Mouse (Mus musculus): Measurements from ENCODE around the gene Ube2r2. TPM values are rescaled to one million over a fixed set of nuclear protein-coding genes. Genes with fewer than 3 reads are reported as not detected.
A peak's percentile ranks its signal among the peaks of the same experiment; 100 is the strongest.

Ube2r2 gene
- polyA plus RNA-seq, 1 experiment = 37.7 TPM

DNA sequence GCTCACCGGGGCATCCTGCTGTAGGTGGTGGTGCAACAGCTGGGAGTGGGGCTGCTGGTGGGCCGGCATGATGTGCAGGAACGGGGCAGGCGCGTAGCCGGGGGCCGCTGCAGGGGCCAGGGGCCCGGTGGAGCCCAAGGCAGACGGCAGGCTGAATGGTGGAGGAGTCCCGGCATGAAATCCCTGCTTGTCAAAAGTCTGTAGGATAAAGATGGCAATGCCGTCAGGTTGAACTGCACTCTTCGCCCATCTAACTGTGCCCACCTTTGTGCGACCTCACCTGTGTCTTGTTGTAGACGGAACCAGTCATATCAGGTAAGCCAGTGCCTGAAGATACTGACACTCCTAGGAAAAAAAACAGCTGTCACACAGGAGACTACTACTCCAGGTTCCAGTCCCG, 59.8 kb downstream of the Ube2r2 start:
- no peak for TF ChIP-seq POLR2A (IDR thresholded peaks at IDR 0.05; ENCODE audit: borderline replicate concordance, extremely low read depth, low read depth, low read length)
- no peak for TF ChIP-seq CTCF (IDR thresholded peaks at IDR 0.05; ENCODE audit: insufficient read depth, low read length)
- H3K4me1 ChIP-seq (ENCODE audit: control insufficient read depth, insufficient read depth, low read length) = peaks cover 4% of the 10 kb centered on the region; the same call in 1 of the 2 replicates
- H3K4me3 ChIP-seq (replicated peaks; ENCODE audit: extremely low read depth, low read depth, low read length) = no peak overlapping the region
- DNase-seq = no peak
- 88% methylated on average over 15 of the region's 15 CpGs for WGBS

DNA sequence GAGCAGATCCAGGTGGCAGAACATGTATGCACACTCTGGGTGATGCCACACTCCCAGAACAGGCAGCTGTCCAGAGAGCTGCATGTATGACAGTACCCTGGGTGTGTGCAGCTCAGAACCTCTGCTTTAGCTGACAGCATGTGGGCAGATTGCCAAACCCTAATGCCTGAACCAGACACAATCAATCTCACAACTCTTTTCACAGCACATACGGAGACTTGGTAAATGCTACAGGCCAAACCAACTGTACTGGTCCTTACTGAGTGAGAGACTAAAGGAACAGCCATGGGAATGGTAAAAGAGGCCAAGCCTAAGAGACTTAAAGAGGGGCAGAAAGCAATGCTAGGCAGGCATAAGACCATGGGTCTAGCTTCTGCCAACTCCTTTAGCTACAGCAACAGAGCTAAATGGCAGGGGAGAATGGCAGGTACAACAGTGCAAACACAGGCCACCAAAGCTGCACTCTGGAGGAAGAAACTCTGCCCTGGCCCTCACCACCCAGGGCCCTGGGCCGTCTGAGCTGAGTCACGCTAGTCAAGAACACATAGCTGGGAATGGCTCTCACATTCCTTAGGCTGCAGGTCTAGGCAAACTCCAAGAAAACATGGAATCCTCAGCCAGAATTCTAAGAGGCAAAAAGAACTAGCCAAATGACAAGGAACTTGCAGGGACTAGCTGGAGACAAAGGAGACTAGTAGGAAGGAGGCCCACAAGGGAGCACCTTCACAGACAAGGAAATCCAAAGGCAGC, 61.5 kb downstream of the Ube2r2 start:
- no peak for TF ChIP-seq POLR2A (IDR thresholded peaks at IDR 0.05; ENCODE audit: borderline replicate concordance, extremely low read depth, low read depth, low read length)
- no peak for TF ChIP-seq CTCF (IDR thresholded peaks at IDR 0.05; ENCODE audit: insufficient read depth, low read length)
- DNase-seq = peak; percentile 18
- WGBS = 56% methylated on average over 3 of the region's 3 CpGs

GRCm38 (mm10) chr4:41202135-41202534, 66.6 kb downstream of the Ube2r2 start:
- TF ChIP-seq CTCF (IDR thresholded peaks at IDR 0.05; ENCODE audit: insufficient read depth, low read length) (no peak), POLR2A (IDR thresholded peaks at IDR 0.05; ENCODE audit: borderline replicate concordance, extremely low read depth, low read depth, low read length) (no peak)
- no peak overlapping the region for H3K4me3 ChIP-seq (replicated peaks; ENCODE audit: extremely low read depth, low read depth, low read length)
- DNase-seq = no peak
- WGBS = 94% methylated on average over 8 of the region's 8 CpGs
- no peaks in the 10 kb centered on the region for H3K4me1 ChIP-seq (ENCODE audit: control insufficient read depth, insufficient read depth, low read length)

More for the DNA sequence above, 61.5 kb downstream of the Ube2r2 start:
- Histone ChIP-seq H3K4me1 (ENCODE audit: control insufficient read depth, insufficient read depth, low read length) (peaks cover 4% of the 10 kb centered on the region; the same call in 1 of the 2 replicates), H3K4me3 (replicated peaks; ENCODE audit: extremely low read depth, low read depth, low read length) (no peak overlapping the region)

DNA sequence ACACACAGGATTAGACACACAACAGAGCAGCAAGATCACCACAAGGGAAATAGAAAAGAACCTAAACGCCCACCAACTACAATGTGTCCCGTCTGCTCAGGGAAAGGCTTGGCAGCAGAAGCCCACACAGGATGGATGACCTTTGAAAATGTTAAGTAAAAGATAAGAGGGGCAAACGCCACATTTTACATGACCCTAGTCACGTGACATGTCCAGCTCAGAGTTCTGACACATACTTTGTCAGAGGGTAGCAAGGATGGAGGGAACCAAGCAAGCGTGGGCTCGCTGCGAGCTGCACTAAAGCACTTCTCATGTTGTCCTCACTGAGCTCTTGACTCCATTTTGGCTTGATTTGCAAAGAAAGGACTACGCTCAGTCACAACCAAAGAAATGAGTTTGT, 70.2 kb downstream of the Ube2r2 start:
- TF ChIP-seq POLR2A (IDR thresholded peaks at IDR 0.05; ENCODE audit: borderline replicate concordance, extremely low read depth, low read depth, low read length) = no peak
- TF ChIP-seq CTCF (IDR thresholded peaks at IDR 0.05; ENCODE audit: insufficient read depth, low read length) = no peak
- 84% methylated on average over 8 of the region's 8 CpGs for WGBS
- H3K4me3 ChIP-seq (replicated peaks; ENCODE audit: extremely low read depth, low read depth, low read length) = no peak overlapping the region
- H3K4me1 ChIP-seq (ENCODE audit: control insufficient read depth, insufficient read depth, low read length) = no peaks in the 10 kb centered on the region
- no peak for DNase-seq

DNA sequence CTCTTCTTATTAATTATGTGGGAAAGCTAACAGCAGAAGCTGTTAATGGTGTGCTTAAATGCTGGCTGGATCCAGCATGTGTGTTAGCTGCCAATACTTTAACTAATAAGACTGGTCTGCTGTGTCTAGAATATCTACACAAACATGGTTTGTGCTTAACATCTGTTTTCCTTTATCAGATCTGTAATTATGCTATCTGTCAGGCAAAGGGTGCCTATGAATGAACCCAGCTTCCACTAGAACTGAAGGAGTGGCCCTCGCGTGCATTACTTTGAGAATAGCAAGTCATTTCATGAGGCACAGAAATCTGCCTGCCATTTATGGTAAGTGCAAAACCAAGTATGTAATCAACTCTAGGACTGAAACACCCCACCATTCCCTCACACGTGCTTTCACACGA, 72.5 kb downstream of the Ube2r2 start:
- H3K4me1 ChIP-seq (ENCODE audit: control insufficient read depth, insufficient read depth, low read length) = no peaks in the 10 kb centered on the region
- H3K4me3 ChIP-seq (replicated peaks; ENCODE audit: extremely low read depth, low read depth, low read length) = no peak overlapping the region
- TF ChIP-seq CTCF (IDR thresholded peaks at IDR 0.05; ENCODE audit: insufficient read depth, low read length) (no peak), POLR2A (IDR thresholded peaks at IDR 0.05; ENCODE audit: borderline replicate concordance, extremely low read depth, low read depth, low read length) (no peak)
- DNase-seq = no peak
- 69% methylated on average over 4 of the region's 4 CpGs for WGBS

- Histone ChIP-seq H3K4me3 (replicated peaks; ENCODE audit: extremely low read depth, low read depth, low read length) (no peak overlapping the region), H3K4me1 (ENCODE audit: control insufficient read depth, insufficient read depth, low read length) (no peaks in the 10 kb centered on the region)
- TF ChIP-seq CTCF (IDR thresholded peaks at IDR 0.05; ENCODE audit: insufficient read depth, low read length) (no peak), POLR2A (IDR thresholded peaks at IDR 0.05; ENCODE audit: borderline replicate concordance, extremely low read depth, low read depth, low read length) (no peak)
- WGBS = 82% methylated on average over 1 of the region's 1 CpGs
- DNase-seq = no peak
These were observed 89.9 kb downstream of the Ube2r2 start for GRCm38 (mm10) chr4:41225412-41225811.

DNA sequence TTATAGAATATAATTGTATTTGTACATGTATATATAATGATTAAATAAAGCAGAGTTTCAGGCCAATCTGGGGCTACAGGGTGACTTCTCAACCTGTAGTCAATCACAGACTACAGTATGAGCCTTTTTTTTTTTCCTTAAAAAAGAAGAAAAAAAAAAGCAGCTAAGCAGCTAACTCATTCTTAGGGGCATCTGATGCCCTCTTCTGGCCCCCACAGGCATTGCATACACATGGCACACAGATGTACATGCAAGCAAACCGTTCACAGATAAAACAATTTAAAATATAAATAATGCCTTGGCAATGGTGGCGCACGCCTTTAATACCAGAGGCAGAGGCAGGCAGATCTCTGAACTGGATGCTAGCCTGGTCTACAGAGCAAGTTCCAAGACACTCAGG, 90.8 kb downstream of the Ube2r2 start:
- DNase-seq = peak; percentile 16
- Histone ChIP-seq H3K4me3 (replicated peaks; ENCODE audit: extremely low read depth, low read depth, low read length) (no peak overlapping the region), H3K4me1 (ENCODE audit: control insufficient read depth, insufficient read depth, low read length) (no peaks in the 10 kb centered on the region)
- WGBS = 68% methylated on average over 3 of the region's 3 CpGs
- TF ChIP-seq POLR2A (IDR thresholded peaks at IDR 0.05; ENCODE audit: borderline replicate concordance, extremely low read depth, low read depth, low read length) (no peak), CTCF (IDR thresholded peaks at IDR 0.05; ENCODE audit: insufficient read depth, low read length) (peak; percentile 52)

DNA sequence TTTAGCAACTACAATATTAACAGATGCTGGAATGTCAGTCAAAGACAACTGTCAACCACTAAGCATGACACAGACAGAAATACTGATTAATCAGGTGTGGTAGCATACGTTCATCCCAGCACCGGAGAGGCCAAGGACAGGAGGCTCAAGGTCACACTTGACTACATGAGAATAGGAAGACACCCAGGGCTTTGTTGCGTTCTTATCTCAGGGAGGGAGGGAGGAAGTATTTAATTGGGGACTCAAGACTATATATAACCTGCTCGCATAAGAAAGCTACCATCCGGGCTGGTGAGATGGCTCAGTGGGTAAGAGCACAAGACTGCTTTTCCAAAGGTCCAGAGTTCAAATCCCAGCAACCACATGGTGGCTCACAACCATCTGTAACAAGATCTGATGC, 100.1 kb downstream of the Ube2r2 start:
- no peaks in the 10 kb centered on the region for H3K4me1 ChIP-seq (ENCODE audit: control insufficient read depth, insufficient read depth, low read length)
- TF ChIP-seq POLR2A (IDR thresholded peaks at IDR 0.05; ENCODE audit: borderline replicate concordance, extremely low read depth, low read depth, low read length) = no peak
- no peak for TF ChIP-seq CTCF (IDR thresholded peaks at IDR 0.05; ENCODE audit: insufficient read depth, low read length)
- DNase-seq = no peak
- WGBS = 74% methylated on average over 5 of the region's 5 CpGs
- H3K4me3 ChIP-seq (replicated peaks; ENCODE audit: extremely low read depth, low read depth, low read length) = no peak overlapping the region

GRCm38 (mm10) chr4:41240916-41241315, 105.4 kb downstream of the Ube2r2 start:
- Histone ChIP-seq H3K4me1 (ENCODE audit: control insufficient read depth, insufficient read depth, low read length) (no peaks in the 10 kb centered on the region), H3K4me3 (replicated peaks; ENCODE audit: extremely low read depth, low read depth, low read length) (no peak overlapping the region)
- WGBS = 79% methylated on average over 3 of the region's 3 CpGs
- TF ChIP-seq POLR2A (IDR thresholded peaks at IDR 0.05; ENCODE audit: borderline replicate concordance, extremely low read depth, low read depth, low read length) (no peak), CTCF (IDR thresholded peaks at IDR 0.05; ENCODE audit: insufficient read depth, low read length) (no peak)
- no peak for DNase-seq

Other genes with a start within 250 kb of the Ube2r2 start
- 15.6 and 43.5 TPM in 2 replicates for gene Spink4, start 215.7 kb upstream of the Ube2r2 start, polyA plus RNA-seq (2012; rRNA removed)
- 123 and 198 TPM in 2 replicates for gene Bag1, start 187.4 kb upstream of the Ube2r2 start, polyA plus RNA-seq (2012; rRNA removed)
- 17.3 and 32.0 TPM in 2 replicates for gene Chmp5, start 187.3 kb upstream of the Ube2r2 start, polyA plus RNA-seq (2012; rRNA removed)
- gene Nfx1, start 164.8 kb upstream of the Ube2r2 start, polyA plus RNA-seq (2012; rRNA removed) = 20.3 and 28.9 TPM in 2 replicates
- 2.6 and 2.9 TPM in 2 replicates for gene Aqp7, start 87.6 kb upstream of the Ube2r2 start, polyA plus RNA-seq (2012; rRNA removed)
- gene Aqp3, start 37.6 kb upstream of the Ube2r2 start, polyA plus RNA-seq (2012; rRNA removed) = 6.1 and 49.9 TPM in 2 replicates
- gene Nol6, start 11.3 kb upstream of the Ube2r2 start, polyA plus RNA-seq (2012; rRNA removed) = 27.3 and 32.1 TPM in 2 replicates
- 53.1 and 62.2 TPM in 2 replicates for gene Ubap2, start 139.4 kb downstream of the Ube2r2 start, polyA plus RNA-seq (2012; rRNA removed)
- gene Dcaf12, start 179.1 kb downstream of the Ube2r2 start, polyA plus RNA-seq (2012; rRNA removed) = 21.9 and 28.3 TPM in 2 replicates
- 16.9 and 24.0 TPM in 2 replicates for gene Ubap1, start 213.3 kb downstream of the Ube2r2 start, polyA plus RNA-seq (2012; rRNA removed)